Mouse (Mus musculus) natural killer cell, adult 2 months (primary cell): Measurements from ENCODE around the gene Rnf41.
A peak's percentile ranks its signal among the peaks of the same experiment; 100 is the strongest.

Source experiments
- DNase-seq, 2 experiments: peaks; one replicate each; pipeline ENCODE4 v3.0.0; 2022; ENCODE audit warnings: low spot score in 2 of 2

Rnf41 gene

DNA sequence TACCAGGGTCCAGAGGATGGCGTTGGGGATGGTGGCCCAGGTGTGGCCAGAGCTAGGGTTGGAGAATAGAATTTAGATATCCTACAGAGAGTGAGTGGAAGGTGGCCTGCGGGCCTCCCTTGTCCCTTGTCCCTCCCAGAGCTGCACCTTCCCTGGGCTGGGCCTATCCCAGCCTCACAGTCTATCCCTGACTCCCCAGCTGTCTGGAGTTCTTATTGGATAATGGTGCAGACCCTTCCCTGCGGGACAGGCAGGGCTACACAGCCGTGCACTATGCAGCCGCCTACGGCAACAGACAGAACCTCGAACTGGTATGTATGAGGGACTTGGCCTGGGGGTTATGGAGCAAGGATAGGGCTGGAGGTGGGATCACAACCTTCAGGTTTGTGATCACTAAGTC is 25.6 kb upstream of the Rnf41 start:
- DNase-seq = no peak

DNA sequence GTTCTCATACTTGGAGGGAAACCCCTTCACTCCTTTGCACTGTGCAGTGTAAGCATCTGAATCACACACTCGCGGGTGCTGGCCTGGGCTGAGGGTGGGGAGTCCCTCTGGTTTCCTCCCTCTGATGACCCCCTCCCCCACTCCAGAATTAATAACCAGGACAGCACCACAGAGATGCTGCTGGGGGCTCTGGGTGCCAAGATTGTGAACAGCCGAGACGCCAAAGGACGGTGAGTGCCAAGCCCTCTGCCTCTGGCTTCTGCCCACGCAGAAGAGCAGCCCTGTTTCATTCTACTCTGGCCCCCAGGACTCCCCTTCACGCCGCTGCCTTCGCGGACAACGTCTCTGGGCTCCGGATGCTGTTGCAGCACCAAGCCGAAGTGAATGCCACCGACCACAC is 22.5 kb upstream of the Rnf41 start:
- DNase-seq = peak in 1 of 2 experiments; percentile 19

DNA sequence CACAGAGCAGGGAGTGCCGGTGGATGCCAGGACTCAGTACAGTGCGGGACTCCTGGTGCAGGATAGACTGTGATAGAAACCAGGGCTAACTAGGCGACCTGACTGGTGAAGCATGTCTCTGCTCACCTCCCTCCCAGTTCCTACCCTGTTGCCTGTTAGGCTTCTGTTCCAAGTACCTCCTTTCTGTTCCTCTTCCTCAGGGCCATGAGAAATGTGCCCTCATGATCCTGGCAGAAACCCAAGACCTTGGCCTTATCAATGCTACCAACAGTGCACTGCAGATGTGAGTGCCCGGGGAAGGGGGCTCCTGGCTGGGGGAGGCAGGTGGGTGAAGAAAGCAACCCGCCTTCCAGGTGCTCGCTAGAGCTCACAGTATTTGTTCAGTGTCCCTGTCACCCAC is 21.9 kb upstream of the Rnf41 start:
- DNase-seq = no peak

DNA sequence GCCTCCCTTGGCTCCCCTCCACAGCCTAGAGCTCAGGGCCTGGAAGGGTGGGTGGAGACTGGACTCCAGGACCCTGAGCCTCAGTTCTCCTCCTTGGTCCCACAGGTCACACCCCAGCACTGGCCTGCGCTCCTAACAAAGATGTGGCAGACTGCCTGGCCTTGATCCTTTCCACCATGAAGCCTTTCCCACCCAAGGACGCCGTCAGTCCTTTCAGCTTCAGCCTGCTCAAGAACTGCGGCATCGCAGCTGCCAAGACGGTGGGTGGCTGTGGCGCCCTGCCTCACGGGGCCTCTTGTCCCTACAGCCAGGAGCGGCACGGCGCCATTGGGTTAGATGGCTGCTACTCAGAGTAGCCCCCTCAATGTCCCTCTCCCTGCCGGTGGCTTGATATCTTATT is 21.1 kb upstream of the Rnf41 start:
- no peak for DNase-seq

DNA sequence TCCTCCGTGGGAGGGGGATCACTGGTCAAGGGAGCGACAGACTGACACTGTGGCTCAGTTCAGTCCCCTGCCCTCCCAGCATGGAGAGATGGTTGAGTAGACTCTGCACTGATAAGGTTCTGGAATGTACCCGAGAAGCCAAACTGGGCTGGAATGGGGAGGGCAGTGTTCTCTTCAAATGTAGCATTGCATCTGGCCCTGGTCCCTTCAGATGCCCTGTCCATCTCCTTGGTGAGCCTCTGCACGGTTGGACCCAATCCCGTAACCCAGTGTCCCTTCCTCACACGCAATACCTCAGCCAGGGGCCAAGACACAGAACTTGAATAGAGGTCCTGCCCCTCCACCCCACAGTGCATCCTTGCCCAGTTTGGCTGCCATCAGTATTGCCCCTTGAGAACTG is 19.6 kb upstream of the Rnf41 start:
- DNase-seq = no peak

DNA sequence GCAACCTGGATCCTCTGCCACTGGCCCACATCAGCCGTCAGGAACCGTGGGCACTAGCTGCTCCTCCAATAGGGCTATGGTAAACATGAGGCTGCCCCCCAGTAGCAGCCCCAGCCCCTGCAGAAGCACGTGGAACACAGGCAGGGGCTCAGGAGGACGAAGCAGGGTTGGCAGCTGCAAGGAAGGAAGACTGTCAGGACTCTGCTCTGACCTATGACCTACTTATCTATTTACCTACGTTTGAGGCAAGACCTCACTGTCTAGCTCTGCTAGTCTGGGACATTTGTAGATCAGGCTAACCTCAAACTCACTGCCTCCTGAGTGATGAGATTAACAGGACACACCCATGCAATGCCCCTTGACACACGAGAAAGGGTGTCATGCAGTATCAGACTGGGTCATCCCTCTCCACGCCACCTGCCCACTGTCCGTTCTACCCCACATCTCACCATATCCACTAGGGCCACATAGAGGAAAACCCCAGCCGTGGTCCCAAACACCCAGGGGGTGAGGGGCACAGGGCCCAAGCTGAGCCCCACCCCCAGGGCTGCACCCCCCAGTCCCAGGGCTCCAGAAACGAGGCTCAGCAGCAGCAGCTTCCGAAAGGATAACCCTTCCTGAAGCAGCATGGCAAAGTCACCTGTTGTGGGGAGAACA is 15.3 kb upstream of the Rnf41 start:
- no peak for DNase-seq

DNA sequence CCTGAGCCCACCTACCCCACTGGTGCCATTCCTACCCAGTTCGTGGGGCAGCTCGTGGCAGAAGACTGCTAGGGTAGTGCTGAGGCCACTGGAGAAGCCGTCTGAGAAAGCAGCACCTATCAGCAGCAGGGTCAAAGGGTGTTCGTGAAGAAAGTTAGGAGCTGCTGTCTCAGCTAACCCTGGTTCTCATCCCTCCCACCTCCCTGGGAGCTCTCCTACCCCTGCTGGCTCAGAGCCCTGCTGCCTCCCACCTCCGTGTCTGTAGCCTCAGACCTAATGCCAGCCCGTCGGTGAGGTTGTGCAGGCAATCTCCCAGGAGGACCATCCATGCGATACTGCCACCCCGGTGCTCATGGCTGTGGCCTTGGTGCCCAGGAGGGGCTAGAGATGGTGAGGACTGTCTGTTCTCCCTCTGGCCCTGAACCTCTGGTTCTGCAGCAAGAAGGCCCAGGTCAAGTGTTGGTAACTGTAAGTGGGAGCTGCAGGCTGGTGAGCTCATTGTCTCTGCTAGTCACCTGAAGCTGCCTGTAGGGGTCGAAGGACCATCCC is 14.7 kb upstream of the Rnf41 start:
- DNase-seq = no peak

DNA sequence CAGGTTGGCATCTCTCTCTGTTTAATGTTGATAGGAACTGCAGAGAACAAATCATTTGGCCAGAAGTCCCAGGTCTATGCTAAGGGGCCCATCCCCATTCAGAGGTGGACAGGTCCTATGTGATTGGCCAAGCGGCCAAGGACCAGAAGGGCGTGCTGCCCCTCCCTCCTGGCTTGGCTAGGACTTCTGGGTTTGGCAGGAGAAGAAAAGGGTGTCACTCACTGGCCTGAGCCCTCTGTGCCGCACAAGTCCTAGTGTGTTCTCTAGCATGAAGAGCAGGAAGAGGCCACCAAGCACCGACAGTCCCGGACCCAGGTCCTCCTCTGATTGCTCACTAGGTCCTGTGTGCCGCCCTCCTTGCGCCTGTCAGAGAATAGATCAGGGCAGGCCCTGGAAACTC is 14.0 kb upstream of the Rnf41 start:
- no peak for DNase-seq

DNA sequence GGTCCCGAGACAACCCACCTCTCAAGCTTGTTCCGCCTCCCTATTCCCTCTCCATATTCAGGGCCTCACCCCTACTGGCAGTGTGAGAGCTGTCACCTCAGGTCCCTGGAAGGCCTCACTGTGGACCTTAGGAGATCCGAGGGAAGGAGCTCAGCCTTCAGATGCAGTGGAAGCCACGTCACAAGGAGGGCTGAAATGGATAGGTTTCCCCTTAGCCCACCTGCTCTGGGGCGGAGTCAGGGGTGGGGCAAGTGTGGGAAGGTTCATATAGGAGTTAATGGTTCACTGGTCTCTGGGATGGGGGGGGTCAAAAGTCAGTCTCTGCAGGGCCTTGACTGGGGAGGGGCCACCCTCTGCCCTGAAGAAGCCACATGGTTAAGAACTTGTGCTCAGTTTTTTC is 11.1 kb upstream of the Rnf41 start:
- DNase-seq = no peak

DNA sequence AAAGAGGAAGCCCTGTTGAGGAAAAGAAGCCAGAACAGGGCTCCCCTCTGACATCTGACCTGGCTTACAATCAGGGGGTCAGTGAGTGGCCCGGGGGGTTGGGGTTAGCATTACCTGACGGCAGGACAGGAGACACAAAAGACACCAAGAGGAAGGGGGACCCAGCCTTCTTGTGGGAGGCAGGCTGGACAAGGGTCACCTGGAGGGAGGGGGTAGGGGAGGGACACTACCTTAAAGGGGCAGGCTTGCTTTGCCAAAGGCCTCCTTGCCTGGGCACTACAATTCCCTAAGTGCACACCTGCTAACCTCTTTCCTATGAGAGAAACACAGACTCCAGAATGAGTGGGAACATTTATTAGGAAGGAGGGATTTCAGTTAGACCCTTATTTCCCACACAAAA is 10.4 kb upstream of the Rnf41 start, which contains the start of gene Slc39a5:
Gene Slc39a5, minus strand, starts transcription at position 174 of the 400 bp plus-strand sequence.
- no peak for DNase-seq

DNA sequence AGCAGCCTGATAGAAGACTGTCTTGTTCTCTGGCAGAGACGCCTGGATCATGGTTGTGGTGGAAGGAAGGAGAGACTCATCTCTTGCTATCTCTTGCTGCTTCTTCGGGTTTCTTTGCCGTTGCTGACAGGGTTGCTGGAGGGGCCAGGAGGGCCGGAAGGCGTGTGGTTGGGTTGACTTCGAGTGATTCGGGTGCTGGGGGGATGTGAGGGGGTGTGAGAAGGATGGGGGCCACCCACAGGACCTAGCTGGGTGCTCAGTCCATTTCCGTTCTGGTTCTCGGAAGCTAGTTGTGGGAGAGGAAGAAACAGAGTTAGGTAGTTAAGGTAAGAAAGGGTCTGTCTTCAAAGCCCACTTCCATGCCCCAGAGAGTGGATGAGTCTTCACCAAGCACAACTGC is 9.8 kb upstream of the Rnf41 start:
- DNase-seq = no peak

DNA sequence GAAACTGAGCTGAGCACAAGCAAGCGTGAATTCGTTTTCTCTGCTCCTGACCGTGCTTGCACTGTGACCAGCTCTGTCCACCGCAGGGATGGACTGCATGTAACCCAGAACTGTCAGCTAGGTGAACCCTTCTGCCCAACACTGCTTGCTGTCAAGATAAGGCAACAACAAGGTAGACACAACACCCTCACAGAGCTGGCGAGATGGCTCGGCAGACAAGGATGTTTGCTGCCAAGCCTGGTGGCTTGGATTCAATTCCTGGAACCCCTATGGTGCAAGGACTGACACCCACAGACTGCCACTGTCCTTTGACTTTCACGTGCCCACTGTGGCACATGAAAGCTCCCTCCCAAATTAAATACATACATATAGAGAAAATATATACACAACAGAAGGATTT is 7.5 kb upstream of the Rnf41 start:
- no peak for DNase-seq

DNA sequence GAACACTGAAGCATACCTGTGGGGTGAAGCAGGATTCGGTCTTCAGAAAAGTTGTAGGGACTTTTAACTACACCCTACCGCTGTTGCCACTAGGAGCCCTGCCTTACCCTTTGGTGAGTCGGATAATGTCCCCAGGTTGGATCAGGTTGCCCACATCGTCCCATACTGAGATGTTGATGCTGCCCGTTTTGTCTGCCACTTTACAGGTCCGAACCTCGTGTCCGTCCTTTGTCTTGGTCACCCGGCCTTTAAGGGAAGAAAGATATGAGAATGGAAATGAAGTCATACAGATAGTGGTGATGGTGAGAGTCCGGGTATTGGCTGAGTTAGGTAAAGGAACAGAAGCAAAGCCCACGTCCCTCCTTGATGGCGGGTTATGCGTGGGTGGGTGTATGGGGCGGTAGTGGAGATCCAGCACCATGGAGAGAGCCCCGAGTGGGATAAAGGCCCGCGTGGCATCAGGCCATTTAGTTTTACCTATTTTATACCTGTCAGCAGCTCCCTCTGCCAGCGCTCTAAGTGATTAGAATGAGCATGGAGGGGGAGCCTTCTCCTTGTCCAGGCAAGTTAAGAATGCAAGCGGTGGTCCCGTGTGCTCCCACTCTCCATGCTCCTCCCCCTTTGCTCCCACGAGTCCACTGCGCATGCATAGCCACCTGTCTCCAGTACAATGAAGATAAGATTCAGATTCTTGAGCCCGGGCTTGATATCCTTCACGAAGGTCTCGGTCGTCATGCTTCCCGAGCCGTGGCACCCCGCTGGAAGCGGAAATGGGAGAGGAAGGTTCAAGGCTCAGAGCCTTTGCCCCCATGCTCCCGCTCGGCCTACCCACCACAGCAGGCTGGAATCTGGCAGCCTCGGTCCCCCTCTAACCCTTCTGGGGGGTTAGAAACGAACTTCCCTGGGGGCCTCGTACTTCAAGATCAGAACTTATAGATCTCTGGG is 2.6 kb upstream of the Rnf41 start:
- DNase-seq = peak; percentile 3 to 9

DNA sequence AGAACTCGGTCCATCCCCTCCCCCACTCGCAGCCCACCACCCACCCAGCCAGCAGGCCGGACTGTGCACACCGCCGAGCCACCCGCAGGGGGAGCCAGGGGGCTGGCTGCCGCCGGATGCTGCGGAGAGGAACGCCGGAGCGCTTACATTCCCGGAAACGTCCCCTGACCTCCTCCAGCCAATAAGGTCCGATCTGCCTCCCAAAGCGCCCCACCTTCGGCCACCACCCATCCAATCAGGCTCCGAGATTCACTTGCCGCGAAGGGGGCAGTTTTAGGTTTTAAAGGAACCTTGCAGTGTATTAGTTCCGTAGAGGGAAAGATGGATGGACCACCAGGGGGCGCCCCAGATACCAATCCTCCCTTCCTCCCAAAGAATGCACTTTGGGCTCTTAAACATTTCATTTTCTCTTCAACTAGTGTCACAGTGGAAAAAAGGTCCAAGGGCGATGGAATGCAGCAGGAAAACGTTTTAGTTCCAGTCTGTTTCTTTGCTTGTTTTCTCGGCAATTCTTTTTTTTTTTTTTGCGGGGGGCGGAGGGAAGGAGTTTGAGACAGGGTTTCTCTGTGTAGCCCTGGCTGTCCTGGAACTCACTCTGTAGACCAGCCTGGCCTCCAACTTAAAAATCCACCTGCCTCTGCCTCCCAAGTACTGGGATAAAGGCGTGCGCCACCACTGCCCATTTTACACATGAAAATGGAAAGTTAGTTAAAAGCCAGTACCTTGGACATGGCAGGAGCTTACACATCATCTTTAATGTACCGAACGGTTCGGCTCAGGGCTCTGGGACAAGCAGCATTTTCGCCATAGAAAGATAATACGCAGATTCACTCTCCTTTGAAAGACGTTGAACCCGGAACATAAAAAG is 1.5 kb upstream of the Rnf41 start:
- DNase-seq = peak; percentile 96 to 98

DNA sequence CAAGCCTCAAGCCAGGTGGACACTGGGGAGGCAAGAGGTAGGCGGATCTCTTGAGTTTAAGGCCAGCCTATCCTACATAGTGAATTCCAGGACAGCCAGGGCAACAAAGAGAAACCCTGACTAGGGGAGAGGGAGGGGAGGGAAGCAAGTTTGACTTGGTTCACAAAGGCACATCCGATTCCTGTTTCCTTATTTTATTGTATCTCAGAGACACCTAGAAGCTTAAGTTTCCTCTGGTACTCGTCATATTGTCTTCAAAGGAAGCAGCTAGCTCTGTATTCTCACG is 954 bp upstream of the Rnf41 start:
- DNase-seq = no peak

DNA sequence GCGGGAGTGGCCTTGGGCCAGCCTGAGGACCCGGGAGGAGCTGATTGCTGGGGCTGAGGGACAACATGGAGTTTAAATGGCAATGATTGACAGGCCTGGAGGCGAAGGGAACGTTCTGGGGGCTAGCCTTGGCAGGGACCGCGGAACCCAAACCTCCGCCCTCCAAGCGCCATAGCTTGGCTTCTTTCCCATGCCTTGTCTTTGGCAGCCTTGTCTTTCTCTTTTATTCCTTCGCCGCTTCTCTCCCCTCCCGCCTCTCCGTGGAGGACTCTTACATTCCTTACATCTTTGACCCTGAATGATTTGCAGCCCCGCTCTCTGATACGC is 561 bp downstream of the Rnf41 start:
- no peak for DNase-seq

DNA sequence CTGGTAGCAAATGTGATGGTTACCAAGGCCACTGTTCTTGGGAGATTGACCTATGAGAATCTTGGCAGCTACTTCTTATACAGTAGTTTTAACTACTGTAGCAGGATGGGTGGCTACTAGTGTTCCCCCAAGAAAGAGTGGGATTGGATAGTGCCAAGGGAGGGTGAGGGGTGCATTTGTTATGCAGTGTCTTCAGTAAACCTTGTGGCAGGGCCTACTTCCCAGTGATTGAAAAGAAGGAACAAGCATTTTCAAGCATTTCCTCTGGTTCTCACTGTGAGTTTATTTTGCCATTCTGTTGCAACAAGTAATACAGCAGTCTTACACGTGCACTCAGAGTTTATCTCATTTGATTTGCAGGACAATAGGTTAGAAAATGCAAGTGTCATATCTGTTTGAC is 1.1 kb downstream of the Rnf41 start:
- DNase-seq = no peak

DNA sequence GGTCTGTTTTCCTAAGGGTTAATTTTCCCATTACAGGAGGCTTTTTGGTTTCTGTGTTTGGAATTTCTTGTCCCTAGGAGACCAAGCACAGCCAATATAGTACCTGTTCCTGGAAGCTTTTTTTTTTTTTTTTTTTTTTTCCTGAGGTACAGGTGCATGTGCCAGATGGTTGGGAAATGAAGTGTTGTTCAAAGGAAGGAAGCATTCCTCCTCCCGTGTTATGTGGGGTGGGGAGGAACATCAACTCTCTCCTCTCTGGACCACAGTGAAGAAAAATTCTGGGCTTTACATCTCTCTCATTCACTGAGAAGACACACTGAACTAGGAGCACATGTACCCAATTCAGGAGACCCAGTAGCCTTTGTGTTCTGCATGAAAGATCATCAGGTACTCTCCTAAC is 1.6 kb downstream of the Rnf41 start:
- no peak for DNase-seq

DNA sequence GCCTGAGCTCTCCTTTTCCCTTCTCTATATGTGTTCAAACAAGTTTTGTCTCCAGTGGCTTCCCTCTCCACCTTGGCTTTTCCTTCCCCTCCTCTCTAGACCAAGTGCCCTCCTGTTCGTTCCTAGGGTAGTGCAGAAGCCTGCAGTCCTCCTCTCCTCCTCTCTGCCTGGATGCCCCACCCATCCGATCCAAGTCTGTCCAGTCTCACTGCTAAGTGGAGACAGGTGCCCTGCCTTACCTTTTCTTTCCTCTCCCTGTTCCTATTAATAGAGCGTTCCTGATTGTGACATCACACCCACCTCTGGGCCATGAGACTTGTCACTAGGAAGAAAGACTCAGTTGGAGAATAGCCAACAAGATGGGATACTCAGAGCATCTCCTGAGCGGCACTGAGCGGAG is 3.4 kb downstream of the Rnf41 start:
- no peak for DNase-seq

DNA sequence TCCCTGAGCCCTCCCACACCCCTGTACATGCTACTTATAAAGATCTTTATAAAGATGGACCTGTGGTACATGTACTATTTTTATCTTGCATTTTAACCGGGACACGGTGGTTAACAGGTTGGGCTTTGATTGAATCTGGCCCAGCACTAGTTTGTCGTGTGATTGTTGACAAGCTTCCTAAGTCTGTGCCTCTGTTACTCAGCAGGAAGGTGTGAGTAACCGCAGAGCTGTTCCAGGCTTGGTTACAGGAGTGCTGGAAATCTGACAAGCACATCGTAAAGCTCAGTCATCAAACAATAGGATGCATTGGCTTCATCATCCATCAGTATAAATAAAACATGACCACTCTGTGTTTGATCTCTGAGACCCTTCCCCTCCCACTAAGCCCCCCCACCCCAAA is 11.0 kb downstream of the Rnf41 start:
- DNase-seq = no peak

DNA sequence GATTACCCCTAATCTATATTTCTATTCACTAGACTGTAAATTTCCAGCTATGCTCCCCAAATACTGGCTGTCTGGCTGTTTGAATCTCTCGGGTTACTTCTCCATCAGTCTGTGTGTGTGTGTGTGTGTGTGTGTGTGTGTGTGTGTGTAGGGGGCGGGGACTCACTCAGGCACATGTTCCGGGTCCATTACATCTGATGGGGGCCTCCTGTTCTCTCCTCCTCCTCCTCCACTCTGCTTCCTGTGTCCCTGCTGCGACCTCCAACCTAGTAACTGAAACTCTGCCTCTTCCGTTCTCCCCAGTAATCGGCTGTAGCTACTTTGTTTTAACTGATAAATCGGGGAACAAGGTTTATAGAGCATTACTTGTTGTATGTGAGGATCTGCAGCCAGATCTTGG is 13.1 kb downstream of the Rnf41 start:
- DNase-seq = peak in 1 of 2 experiments; percentile 35

DNA sequence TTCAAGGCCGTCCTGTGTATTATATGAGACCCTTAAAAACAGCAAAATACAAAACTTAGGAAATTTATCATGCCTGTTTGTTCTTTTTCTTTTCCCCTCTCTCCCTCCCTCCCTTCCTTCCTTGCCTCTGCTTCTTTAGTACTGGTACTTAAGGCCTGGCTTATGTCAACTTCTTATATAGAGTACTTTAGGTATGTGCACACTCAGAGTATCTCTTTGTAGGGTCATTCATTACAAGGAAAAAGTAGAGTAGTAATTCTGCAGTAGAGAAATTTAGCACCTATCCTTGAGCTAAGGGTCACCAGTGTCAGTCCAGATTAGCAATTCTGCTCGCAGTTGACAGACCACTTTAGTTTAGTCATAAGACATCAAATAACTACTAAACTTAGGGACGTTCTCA is 13.8 kb downstream of the Rnf41 start:
- no peak for DNase-seq
